Mouse (Mus musculus): Measurements from ENCODE around the gene Dclk1.
A peak's percentile ranks its signal among the peaks of the same experiment; 100 is the strongest.
"Not testable (repeated sequence)": the region's sequence is repeated elsewhere in the genome, so short reads cannot be mapped to it uniquely, and the experiment has no call there.

Dclk1 gene

DNA sequence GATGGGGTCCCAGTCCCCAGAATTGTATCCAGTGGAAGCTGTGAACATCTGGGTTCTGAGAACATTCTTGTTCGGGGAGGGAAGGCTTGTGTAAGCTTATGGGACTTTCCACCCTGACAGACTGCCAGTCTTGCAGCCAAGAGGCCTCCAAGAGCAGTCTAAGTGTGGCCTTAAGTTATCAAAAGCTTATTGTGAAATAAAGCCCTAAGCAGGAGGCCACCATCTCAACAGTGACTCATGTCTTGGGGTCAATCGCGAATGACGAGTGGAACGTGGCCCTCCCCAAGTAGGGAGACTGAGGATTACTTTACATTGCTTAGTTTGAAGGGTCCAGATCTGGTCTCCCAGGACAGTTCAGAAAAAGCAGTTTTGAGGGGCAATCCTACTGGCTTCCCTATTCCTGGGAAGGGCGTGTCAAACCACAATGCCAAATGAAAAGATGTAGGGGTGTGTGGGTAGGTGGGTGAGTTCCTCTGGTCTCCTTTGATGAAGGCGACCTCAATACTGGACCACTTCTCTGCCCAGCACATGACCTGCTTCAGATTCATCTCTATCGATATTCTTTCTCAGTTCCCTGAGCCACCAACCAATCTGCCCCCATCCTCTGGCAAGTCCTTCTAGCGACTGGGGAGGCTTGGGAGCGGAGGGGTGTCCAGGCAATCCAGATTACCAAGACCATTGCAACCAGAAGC lies at the start of gene Dclk1:
TSS of gene Dclk1 (plus strand) at position 635 of the 692 bp plus-strand sequence.
- DNase-seq (ENCODE audit: inconsistent ontology term), result peak; percentile 13

DNA sequence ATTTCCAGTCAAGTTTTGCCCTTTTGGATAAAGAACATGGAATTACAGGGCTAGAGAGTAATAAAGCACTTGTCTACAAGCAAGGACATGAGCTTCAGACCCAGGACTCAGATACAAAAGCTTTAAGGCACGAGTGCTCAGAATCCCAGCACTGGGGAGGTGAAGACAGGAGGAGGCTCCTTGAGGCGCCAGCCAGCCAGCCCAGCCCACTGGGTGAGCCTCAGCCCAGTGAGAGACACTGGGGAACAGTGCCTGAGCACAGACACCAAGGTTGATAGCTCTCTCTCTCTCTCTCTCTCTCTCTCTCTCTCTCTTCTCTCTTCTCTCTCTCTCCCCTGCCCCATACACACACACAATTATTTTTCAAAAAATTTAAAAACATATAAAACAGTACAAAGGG lies 48.8 kb upstream of the Dclk1 start:
- no peak for DNase-seq (ENCODE audit: inconsistent ontology term)

DNA sequence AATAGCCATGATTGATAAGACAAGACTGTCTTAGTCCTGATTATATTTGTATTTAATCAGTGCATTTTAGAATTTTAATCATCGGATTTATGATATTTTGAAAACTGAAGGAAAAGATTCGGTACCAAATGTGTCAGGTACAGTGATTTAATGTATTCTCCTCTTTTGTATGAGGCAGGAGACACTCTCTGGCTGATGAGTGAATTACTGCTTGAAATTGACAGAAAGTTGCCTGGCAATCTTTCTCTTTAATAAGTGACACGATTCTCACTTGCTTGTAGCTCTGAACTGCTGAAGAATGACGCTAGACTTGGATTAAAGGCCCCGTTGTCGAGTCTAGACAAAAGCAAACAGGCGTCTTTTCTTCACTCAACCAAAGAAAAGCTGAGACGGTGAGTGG lies 47.4 kb upstream of the Dclk1 start:
- no peak for DNase-seq (ENCODE audit: inconsistent ontology term)

DNA sequence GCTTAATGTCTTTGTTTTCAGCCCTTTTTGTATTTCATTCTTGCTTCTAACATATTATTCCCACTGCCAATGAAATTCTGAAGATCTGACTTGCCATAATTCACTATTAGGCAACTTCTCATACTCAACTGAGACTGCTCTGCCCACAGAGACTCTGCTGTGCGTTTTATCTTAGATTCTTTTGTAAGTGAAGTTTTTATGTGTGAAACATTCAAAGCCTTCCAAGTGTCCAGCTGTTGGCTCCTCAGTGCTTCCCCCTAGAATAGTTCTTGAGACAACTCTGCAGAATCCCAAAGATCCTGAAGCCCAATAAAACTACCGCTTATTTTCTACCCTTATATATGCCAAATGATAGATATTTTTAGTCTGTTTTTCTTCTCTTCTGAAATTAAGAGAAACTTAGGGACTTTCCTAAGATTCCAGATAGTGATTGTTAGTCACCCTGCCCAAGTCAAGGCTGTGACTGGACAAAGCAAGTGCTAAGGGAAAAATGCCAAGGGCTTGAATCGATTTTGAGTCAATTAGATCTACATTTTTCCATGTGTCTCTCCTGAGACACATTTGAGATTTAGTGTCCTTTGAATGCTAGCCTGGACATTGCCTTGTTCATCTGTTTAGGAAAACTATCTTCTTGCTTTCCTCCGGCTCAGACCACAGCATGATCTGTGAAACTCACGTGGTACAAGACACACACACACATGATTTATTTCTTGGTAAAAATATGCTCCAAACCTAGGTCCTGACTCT lies 46.4 kb upstream of the Dclk1 start:
- DNase-seq (ENCODE audit: inconsistent ontology term), result no peak

DNA sequence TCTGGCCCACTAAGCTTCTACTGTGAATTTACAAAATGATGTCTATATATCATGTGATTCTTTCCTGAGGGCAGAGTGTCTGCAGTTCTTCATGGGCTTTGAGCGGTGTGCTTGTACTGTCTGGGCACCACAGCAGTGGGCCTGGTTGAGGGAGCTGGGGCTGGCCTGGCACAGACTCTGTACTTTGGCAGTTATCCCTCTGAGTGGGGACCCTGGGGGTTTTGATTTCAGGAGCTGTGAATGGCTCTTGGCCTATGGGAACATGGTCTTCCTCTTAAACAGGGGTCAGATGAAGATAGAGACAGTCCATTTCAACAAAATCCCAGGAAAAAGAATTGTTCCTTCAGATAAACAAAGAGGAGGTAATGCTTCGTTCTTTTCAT lies 45.8 kb upstream of the Dclk1 start:
- no peak for DNase-seq (ENCODE audit: inconsistent ontology term)

DNA sequence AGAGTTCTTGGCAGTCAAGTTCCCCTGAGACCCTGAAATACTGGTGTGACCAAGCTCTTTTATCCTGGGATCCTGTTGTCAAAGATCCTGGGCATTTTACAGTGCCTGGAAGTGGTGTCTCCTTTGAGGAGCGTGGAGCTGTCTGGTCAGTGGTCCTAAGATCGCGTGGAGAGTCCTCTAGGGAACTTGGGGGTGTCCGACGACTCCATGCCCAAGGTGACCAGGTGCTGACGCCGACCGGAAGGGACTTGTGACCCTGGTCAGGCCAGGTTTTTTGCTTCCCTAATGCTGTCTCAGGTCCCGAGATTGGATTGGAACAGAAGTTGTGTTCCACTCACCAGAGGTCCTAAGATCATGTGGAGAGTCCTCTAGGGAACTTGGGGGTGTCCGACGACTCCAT lies 38.5 kb upstream of the Dclk1 start:
- DNase-seq (ENCODE audit: inconsistent ontology term), result not testable (repeated sequence)

DNA sequence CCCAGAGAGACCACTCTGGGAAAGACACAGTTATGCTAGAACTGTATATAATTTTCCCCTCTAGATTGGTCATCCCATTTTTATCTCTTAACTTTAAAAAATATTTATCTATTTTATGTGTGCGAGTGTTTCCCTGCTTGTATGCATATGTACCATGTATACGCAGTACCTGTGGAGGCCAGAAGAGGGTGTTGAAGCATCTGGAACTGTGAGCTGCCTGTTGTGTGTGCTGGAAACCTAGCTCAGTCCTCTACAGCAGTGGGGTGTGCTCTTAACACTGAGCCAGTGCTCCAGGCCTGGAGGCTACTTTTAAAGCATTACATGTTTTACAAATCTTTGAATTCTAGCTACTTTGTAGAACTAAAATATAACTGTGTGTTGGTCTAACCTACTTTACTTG lies 35.8 kb upstream of the Dclk1 start:
- no peak for DNase-seq (ENCODE audit: inconsistent ontology term)

DNA sequence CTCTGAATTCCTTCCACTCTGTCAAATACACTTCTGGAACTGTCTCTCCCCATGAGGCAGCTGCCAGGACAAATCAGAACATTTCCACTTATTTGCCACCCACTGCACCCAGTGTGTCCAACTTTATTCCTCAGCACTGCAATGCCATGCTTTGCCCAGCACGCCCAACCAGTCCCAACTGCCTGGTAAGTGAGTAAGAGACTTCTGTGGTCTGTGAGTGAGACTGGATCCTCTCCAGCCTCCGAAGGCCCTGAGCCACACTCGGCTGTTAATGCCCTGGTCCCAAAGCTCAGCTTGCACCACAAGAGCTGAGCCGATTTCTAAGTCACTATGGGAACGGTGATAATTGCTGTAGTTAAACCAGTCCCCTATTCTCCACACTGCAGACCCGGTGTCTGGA lies 34.5 kb upstream of the Dclk1 start:
- peak; percentile 75 for DNase-seq (ENCODE audit: inconsistent ontology term)

DNA sequence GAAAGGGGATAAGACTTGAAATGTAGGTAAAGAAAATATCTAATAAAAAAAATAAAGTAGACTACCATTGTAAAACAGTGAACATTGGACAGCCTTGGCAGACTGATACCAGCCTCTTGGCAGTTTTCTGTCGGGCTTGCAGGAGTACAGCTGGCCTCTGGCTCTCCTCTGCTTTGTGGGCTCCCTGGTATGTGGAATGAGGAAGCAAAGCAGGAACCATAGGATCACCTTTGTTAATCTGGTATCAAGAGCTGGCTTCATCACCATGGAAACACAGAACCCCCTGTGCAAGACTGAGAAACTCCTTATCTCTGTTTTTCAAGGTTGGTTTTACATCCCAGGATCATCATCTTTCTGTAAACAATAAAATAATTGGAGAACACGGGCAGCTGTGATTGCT lies 29.9 kb upstream of the Dclk1 start:
- DNase-seq (ENCODE audit: inconsistent ontology term), result peak; percentile 35

DNA sequence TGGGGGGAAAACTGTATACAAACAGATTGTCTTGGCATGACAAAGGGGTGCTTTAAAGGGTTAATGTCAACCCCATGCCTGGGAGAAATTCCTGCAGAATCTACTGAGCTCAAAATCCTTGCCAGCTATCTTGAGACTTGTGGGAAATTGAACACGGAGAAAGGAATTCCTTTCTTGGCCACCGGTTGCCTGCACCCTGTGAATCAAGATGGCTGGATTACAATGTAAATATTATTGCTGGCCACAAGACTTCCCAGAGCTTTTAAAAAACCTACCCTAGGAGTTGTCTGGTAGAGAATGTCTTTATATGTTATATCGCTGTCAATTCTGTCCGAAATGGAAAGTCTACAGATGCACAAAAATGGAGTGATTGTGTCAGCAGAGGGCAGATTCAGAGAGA lies 28.4 kb upstream of the Dclk1 start:
- peak; percentile 17 for DNase-seq (ENCODE audit: inconsistent ontology term)

DNA sequence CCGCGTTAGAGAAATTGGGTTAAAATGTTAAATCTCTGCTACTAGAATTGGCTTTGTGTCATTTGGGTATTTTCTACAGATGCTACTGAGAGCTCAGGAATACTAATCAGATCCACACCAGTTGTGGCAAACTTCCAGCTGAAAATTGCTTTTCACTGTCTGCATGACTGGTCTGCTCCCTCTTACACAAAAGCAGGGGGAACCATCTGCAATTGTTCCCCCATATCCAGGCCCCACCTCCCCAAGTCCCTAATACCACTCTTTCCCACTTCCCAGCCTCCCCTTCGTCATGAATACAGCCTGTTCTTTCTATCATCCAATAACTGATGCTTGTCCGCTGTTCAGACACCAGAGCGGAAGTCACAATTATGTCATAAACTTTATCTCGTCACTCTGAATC lies 27.8 kb upstream of the Dclk1 start:
- peak; percentile 36 for DNase-seq (ENCODE audit: inconsistent ontology term)

DNA sequence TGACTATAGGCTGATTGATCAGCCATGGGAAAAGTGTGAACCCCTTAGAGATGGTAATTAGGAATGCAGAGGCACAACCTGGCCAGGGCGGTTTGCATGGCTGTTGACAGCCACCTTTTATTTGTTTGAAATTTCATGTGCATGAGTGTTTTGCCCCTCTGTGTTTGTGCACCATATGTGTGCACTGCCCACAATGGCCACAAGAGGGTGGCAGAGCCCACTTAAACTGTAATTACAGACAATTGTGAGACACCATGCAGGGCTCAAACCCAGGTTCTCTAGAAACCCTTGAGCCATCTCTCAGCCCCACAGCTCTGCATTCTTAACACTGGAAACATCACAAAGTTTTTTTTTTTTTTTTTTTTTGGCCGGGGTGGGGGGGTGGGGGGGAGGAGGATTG lies 19.7 kb upstream of the Dclk1 start:
- no peak for DNase-seq (ENCODE audit: inconsistent ontology term)

DNA sequence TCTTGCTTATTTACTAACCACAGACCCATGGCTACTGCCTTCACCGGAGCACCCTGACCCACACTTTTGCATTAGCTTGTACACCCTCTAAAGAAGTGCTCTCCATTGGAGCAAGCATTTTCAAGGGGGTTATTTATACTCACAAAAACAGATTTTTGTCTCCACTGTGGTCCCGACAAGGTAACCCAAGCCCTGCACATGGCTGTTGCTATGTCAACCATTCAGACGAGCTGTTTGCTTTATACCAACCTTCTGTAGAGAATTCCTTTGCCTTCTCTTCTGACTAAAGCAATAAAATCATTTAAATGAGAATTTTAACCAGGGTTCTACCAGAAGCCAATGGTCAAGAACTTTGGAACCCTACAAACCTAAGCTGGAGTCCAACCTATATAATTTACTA lies 18.3 kb upstream of the Dclk1 start:
- no peak for DNase-seq (ENCODE audit: inconsistent ontology term)

DNA sequence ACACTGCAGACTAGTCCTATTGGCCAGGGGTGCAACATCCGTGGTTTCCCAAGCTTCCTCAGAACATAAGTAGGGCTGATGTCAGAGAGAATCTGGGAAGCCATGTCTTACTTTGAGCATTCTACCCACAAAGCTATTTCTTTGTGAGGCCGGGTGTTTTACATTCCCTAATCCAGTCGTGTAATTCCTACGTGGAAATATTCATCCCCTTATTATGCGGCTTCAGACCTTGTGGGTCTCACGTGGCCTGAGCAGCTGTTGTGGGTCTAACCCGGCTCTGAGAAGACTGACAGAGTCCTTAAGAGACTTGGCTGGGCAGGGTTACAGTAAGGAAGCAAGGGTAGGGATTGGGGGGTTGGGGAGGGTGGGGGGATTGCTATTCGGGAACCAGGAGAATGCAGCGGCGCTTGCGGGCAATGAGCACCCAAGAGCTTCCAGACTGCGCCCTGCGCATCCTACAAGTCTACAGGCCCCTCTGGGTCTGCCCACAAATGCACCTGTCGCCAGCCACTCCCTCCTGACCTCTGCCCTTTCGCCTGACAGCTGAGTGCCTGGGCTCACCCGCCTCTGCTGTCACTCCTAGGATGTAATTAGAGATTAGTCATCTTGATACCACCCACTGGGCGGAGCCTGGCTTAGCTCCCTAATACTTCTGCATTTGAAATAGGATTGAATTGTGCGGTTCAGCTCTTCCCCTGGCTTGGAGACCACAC lies 15.5 kb upstream of the Dclk1 start:
- DNase-seq (ENCODE audit: inconsistent ontology term), result peak; percentile 51

DNA sequence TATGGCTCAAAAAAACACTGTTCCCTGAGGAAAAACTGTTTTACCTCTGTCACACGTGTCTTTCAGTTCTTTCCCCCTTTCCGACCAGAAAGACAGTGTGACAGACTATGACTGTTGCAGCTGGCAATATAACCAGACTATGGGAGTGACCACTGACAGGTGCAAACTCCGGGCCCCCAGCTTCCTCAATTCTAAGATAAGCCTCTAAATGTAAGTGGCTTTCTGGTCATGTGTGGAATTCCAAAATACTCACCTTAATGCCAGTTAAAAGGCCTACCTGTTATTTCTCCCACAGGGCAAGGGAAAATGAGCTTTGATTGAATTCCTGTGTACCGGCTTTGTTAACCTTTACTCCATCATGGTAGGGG lies 15.0 kb upstream of the Dclk1 start:
- no peak for DNase-seq (ENCODE audit: inconsistent ontology term)

DNA sequence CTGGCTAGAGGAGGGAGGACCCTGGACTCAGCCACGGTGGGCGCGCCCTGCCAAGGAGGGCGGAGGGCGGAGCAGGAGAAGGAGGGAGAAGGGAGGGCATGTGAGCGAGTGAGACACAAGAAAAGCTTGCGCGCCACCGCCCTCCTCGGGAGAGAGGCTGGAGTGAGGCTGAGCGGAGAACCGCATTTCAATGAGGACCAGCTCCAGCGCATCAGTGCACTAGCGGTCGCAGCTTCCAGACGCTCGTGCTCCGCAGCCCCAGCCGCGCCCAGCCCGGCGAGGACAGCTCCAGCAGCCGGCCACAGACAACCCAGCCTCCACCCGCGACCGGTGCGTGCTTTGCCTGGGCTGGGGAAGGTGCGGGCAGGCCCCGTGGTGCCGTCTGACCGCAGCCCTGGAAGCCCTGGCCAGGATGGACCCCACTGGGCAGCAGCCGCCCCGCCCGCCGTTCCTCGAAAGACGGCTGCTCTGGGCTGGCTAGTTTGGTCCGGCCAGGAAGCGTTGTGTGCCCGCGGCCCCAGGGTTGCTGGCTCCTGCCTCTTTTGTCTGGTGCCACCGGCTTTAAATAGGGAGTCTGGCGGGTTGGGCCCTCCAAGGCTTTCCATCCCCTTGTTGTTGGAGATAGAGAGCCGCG lies 375 bp downstream of the Dclk1 start:
- peak; percentile 92 for DNase-seq (ENCODE audit: inconsistent ontology term)

DNA sequence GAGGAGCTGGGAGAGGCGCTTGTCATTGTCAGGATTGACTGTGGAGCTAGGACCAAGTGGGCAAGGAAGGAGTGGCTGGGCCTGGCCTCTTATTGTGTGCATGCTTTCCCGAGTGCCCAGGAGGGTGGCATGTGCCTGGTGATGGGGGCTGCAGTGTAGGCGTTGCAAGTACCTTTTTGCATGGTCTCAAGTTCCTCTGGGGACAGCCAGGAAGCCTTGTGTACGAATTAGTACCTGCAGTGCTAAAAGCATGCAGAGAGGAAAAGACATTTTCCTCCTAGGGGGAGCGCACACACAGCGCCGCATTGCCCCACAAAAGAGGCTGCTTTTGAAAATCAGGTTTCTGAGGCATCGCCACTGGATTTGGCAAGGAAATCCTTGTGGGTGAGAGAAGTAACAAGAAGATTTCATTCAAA lies 900 bp downstream of the Dclk1 start:
- DNase-seq (ENCODE audit: inconsistent ontology term), result no peak

DNA sequence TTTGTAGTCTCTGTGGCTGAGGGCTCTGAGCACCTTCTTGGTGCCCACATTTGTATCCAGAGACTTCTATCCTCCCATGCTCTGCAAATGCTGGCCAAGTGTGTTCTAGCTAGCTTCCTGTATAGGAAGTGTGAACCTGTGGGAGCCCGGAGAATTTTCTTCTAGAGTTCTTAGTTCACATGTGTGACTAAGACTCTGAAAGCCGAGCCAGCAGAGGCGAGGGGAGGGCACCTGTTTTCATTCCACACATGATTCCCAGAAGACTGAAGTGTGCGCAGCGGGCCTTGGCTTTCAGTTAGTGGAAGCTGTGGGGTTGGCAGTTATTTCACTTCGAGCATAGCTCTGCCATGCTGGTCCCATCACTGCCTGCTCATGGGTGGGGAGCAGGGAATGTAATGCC lies 1.9 kb downstream of the Dclk1 start:
- DNase-seq (ENCODE audit: inconsistent ontology term), result peak; percentile 32

DNA sequence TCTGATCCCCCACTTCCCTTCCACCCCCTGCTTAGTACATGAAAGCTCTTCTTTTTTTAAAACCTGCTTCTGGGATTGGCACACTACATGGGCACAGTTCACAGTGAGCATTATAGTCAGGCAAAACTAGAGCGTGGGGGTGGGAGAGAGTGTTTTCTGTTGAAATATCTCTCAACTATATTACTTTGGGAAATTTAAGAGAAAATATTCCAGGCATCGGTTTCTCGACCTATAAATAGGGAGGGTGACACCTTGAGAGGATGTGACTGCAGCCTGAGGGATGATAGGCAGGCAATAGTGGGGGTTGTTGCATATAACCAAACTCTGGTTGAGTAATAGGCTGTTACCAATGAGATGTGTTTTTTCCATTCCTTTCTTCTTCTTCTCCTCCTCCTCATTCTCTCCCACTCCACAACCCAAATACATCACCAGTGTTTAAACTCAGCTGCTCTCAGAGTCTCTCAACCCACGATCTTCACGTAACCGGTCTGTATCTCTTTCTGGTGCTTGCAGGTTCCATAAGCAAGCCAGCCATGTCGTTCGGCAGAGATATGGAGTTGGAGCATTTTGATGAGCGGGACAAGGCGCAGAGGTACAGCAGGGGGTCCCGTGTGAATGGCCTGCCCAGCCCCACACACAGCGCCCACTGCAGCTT lies 4.6 kb downstream of the Dclk1 start:
- DNase-seq (ENCODE audit: inconsistent ontology term), result no peak

DNA sequence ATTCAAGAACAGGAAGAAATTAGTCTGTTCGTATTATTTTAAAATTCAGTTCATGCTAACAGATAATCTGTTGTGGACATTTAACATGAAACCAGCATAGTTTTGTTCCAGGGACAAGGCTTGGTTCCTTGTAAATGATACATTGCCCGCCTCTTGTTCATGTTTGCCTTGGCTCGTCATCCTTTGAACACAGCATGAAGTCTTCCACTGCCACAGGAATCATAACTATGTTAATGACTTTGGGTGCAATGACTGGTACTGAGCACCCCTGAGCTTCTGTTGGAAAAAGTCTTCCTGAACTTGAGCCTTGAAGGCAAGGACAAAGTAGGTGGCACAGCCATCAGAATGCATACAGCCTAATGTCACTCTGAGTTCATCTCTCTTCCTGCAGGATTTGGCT lies 5.9 kb downstream of the Dclk1 start:
- peak; percentile 84 for DNase-seq (ENCODE audit: inconsistent ontology term)

DNA sequence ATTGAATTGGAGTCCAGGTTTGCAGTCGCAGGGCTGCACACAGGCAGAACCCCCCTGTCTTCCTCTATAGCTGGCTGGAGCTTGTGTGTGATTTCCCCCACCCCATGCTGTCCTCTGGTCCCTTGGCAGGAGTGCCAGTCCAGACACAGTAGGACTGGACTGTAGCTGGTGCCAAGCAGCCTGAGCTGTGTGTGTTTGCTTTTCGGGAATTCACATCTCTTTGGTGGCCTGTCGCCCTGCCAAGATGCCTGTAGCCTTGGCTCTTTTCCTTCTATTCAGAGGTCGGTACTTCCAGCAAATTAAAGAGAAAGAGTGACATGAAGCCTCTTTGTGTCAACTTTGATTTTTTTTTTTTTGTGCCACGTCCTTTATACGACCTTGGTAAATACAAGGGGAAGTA lies 6.3 kb downstream of the Dclk1 start:
- peak; percentile 95 for DNase-seq (ENCODE audit: inconsistent ontology term)

DNA sequence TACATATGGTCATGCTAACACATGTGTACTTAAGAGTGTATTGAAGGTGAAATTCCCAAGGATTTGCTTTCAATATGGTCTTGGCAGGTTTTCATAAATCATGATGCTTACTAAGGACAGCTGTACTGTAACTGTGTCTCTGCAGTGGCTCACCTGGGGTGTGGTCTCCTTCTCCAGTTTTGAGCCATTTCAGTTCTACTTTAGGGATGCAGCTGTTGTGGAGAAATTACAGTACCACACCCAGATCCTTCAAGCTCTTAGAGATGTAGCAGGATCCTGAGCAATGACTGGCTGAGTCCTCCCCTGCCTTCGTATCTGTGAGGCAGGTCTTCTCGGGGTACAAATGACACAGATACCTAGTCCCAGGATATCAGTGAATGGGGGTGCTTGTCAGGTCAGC lies 8.5 kb downstream of the Dclk1 start:
- no peak for DNase-seq (ENCODE audit: inconsistent ontology term)

All from Muller cell, postnatal 12 days (primary cell).